Mouse (Mus musculus): ENCODE data around the gene Nifk. TPM values are rescaled to one million over a fixed set of nuclear protein-coding genes. Genes with fewer than 3 reads are reported as not detected.

The Nifk gene
- 10 to 100 TPM; 33.1 to 34.0 TPM for total RNA-seq (2023)

GRCm38 (mm10) chr1:118321661-118322201 lies at the start of gene Nifk:
Gene Nifk, plus strand, starts transcription at chr1:118321839.

GRCm38 (mm10) chr1:118311622-118312326 lies 9.9 kb upstream of the Nifk start, which contains the start of gene Tsn:
Gene Tsn, minus strand, starts transcription at chr1:118311739.

Other genes starting within 250 kb of the Nifk start
- gene Gm29106, start 145.3 kb upstream of the Nifk start, total RNA-seq (2023), result not detected
- 100 to 1,000 TPM in 1 of 2 experiments, 10 to 100 TPM in 1; 95.6 to 103 TPM for gene Tsn, start 10.1 kb upstream of the Nifk start, total RNA-seq (2023)
- 100 to 1,000 TPM; 146 to 147 TPM for gene Clasp1, start 67.2 kb downstream of the Nifk start, total RNA-seq (2023)

All from B cell, adult 67 days (primary cell).